Mouse (Mus musculus): ENCODE results near the gene Exoc5. TPM values are rescaled to one million over a fixed set of nuclear protein-coding genes. Genes with fewer than 3 reads are reported as not detected.
"Not testable (repeated sequence)": the region's sequence is repeated elsewhere in the genome, so short reads cannot be mapped to it uniquely, and the experiment has no call there.

The Exoc5 gene
- 13.8 and 15.5 TPM in 2 replicates for polyA plus RNA-seq (2012; rRNA removed)

- peak; percentile 95 for TF ChIP-seq POLR2A (IDR thresholded peaks at IDR 0.05; ENCODE audit: control insufficient read depth, extremely low read depth, insufficient read depth, low read length, poor library complexity)
- TF ChIP-seq CTCF (IDR thresholded peaks at IDR 0.05; ENCODE audit: borderline replicate concordance, control insufficient read depth, extremely low read depth, insufficient read depth, low read length, poor library complexity) = peak; percentile 78
- under 1% methylated on average over 53 of the region's 53 CpGs for WGBS
Measured at GRCm38 (mm10) chr14:49066274-49066823, at the start of gene Exoc5. Exoc5 (minus strand) TSS chr14:49066653.

GRCm38 (mm10) chr14:49091755-49092154, 25.3 kb upstream of the Exoc5 start:
- H3K36me3 ChIP-seq (ENCODE audit: control insufficient read depth, insufficient read depth, low read length); H3K27me3 ChIP-seq (ENCODE audit: control insufficient read depth, insufficient read depth, low read length); H3K4me3 ChIP-seq (ENCODE audit: control insufficient read depth, insufficient read depth, low read length); DNase-seq; H3K4me1 ChIP-seq (replicated peaks; ENCODE audit: control insufficient read depth, insufficient read depth, low read length); H3K27ac ChIP-seq (ENCODE audit: control insufficient read depth, insufficient read depth, low read length): not testable (repeated sequence)
- WGBS = 16% methylated on average over 1 of the region's 1 CpGs

More at GRCm38 (mm10) chr14:49066274-49066823, at the start of gene Exoc5:
- peak; percentile 96 for DNase-seq
- no peaks in the 10 kb centered on the region for H3K36me3 ChIP-seq (ENCODE audit: control insufficient read depth, insufficient read depth, low read length)
- H3K27me3 ChIP-seq (ENCODE audit: control insufficient read depth, insufficient read depth, low read length) = no peaks in the 10 kb centered on the region
- H3K4me1 ChIP-seq (replicated peaks; ENCODE audit: control insufficient read depth, insufficient read depth, low read length) = no peaks in the 10 kb centered on the region
- H3K27ac ChIP-seq (ENCODE audit: control insufficient read depth, insufficient read depth, low read length) = peak within 1 kb of the TSS; percentile 87
- peak within 1 kb of the TSS; percentile 74 for H3K4me3 ChIP-seq (ENCODE audit: control insufficient read depth, insufficient read depth, low read length)

- H3K36me3 ChIP-seq (ENCODE audit: control insufficient read depth, insufficient read depth, low read length) = peaks cover 9% of the 10 kb centered on the region; the same call in 1 of the 2 replicates
- TF ChIP-seq POLR2A (IDR thresholded peaks at IDR 0.05; ENCODE audit: control insufficient read depth, extremely low read depth, insufficient read depth, low read length, poor library complexity) (no peak), CTCF (IDR thresholded peaks at IDR 0.05; ENCODE audit: borderline replicate concordance, control insufficient read depth, extremely low read depth, insufficient read depth, low read length, poor library complexity) (no peak)
- no peak overlapping the region for H3K4me3 ChIP-seq (ENCODE audit: control insufficient read depth, insufficient read depth, low read length)
- 95% methylated on average over 4 of the region's 4 CpGs for WGBS
- no peaks in the 10 kb centered on the region for H3K4me1 ChIP-seq (replicated peaks; ENCODE audit: control insufficient read depth, insufficient read depth, low read length)
- no peak for DNase-seq
- H3K27me3 ChIP-seq (ENCODE audit: control insufficient read depth, insufficient read depth, low read length) = no peaks in the 10 kb centered on the region
- no peak overlapping the region for H3K27ac ChIP-seq (ENCODE audit: control insufficient read depth, insufficient read depth, low read length)
Measured at GRCm38 (mm10) chr14:49091277-49091676, 24.8 kb upstream of the Exoc5 start.

GRCm38 (mm10) chr14:49090102-49090501, 23.6 kb upstream of the Exoc5 start:
- Histone ChIP-seq H3K4me3 (ENCODE audit: control insufficient read depth, insufficient read depth, low read length) (no peak overlapping the region), H3K27me3 (ENCODE audit: control insufficient read depth, insufficient read depth, low read length) (no peaks in the 10 kb centered on the region), H3K36me3 (ENCODE audit: control insufficient read depth, insufficient read depth, low read length) (peaks cover 9% of the 10 kb centered on the region), H3K4me1 (replicated peaks; ENCODE audit: control insufficient read depth, insufficient read depth, low read length) (no peaks in the 10 kb centered on the region), H3K27ac (ENCODE audit: control insufficient read depth, insufficient read depth, low read length) (no peak overlapping the region)
- 88% methylated on average over 5 of the region's 5 CpGs for WGBS
- no peak for TF ChIP-seq POLR2A (IDR thresholded peaks at IDR 0.05; ENCODE audit: control insufficient read depth, extremely low read depth, insufficient read depth, low read length, poor library complexity)
- TF ChIP-seq CTCF (IDR thresholded peaks at IDR 0.05; ENCODE audit: borderline replicate concordance, control insufficient read depth, extremely low read depth, insufficient read depth, low read length, poor library complexity) = no peak
- DNase-seq = no peak

GRCm38 (mm10) chr14:49089461-49090058, 23.1 kb upstream of the Exoc5 start:
- no peak overlapping the region for H3K27ac ChIP-seq (ENCODE audit: control insufficient read depth, insufficient read depth, low read length)
- no peak for DNase-seq
- no peaks in the 10 kb centered on the region for H3K4me1 ChIP-seq (replicated peaks; ENCODE audit: control insufficient read depth, insufficient read depth, low read length)
- TF ChIP-seq POLR2A (IDR thresholded peaks at IDR 0.05; ENCODE audit: control insufficient read depth, extremely low read depth, insufficient read depth, low read length, poor library complexity) = no peak
- H3K4me3 ChIP-seq (ENCODE audit: control insufficient read depth, insufficient read depth, low read length) = no peak overlapping the region
- H3K36me3 ChIP-seq (ENCODE audit: control insufficient read depth, insufficient read depth, low read length) = peaks cover 9% of the 10 kb centered on the region
- WGBS = 88% methylated on average over 6 of the region's 6 CpGs
- no peaks in the 10 kb centered on the region for H3K27me3 ChIP-seq (ENCODE audit: control insufficient read depth, insufficient read depth, low read length)

- DNase-seq = no peak
- TF ChIP-seq CTCF (IDR thresholded peaks at IDR 0.05; ENCODE audit: borderline replicate concordance, control insufficient read depth, extremely low read depth, insufficient read depth, low read length, poor library complexity) (no peak), POLR2A (IDR thresholded peaks at IDR 0.05; ENCODE audit: control insufficient read depth, extremely low read depth, insufficient read depth, low read length, poor library complexity) (no peak)
- H3K4me3 ChIP-seq (ENCODE audit: control insufficient read depth, insufficient read depth, low read length) = no peak overlapping the region
- no peaks in the 10 kb centered on the region for H3K27me3 ChIP-seq (ENCODE audit: control insufficient read depth, insufficient read depth, low read length)
- H3K36me3 ChIP-seq (ENCODE audit: control insufficient read depth, insufficient read depth, low read length) = peaks cover 16% of the 10 kb centered on the region
- H3K27ac ChIP-seq (ENCODE audit: control insufficient read depth, insufficient read depth, low read length) = no peak overlapping the region
- 95% methylated on average over 14 of the region's 14 CpGs for WGBS
- H3K4me1 ChIP-seq (replicated peaks; ENCODE audit: control insufficient read depth, insufficient read depth, low read length) = no peaks in the 10 kb centered on the region
Measured at GRCm38 (mm10) chr14:49088155-49089048, 21.9 kb upstream of the Exoc5 start.
